ENCODE assay signal across 17 mouse cellular contexts in genomic region chr7:70733501-70733900, GRCm38 (mm10).
"Had no signal": no experiment of that assay in that cellular context is flagged by ENCODE, and none has a peak within 500 bp of the region (broad histone marks: within the 10 kb centered on the region; RNA-seq: fewer than 3 reads in every experiment).

No protein-coding gene starts in this region.

- H3K36me3 ChIP-seq: lung, embryonic 15.5 days; midbrain, embryonic 13.5 days; midbrain, embryonic 15.5 days; neural tube, embryonic 13.5 days; stomach, embryonic 15.5 days had no signal

- DNase-seq: lung, adult 2 months; lung, postnatal 14 days; lung, postnatal 36 days; right cerebral cortex, postnatal 14 days; thymus, adult 2 months; thymus, postnatal 25 days; thymus, postnatal 4 days had no signal

- H3K27ac ChIP-seq: lung, embryonic 15.5 days; macrophage; midbrain, embryonic 13.5 days; midbrain, embryonic 15.5 days; neural tube, embryonic 13.5 days; stomach, embryonic 15.5 days; stomach, postnatal 0 days had no signal

- H3K4me1 ChIP-seq: megakaryocyte, embryonic 14.5 days; midbrain, embryonic 13.5 days; midbrain, embryonic 15.5 days; neural tube, embryonic 13.5 days; stomach, embryonic 15.5 days had no signal

- H3K9ac ChIP-seq: lung, embryonic 15.5 days; midbrain, embryonic 13.5 days; midbrain, embryonic 15.5 days; neural tube, embryonic 13.5 days; stomach, embryonic 15.5 days had no signal

- ATAC-seq: lung, postnatal 0 days; midbrain, embryonic 13.5 days; midbrain, embryonic 15.5 days had no signal

- H3K27me3 ChIP-seq: lung, embryonic 15.5 days; megakaryocyte, embryonic 14.5 days; midbrain, embryonic 13.5 days; midbrain, embryonic 15.5 days; neural tube, embryonic 13.5 days; stomach, embryonic 15.5 days had no signal

- H3K4me2 ChIP-seq: lung, embryonic 15.5 days; midbrain, embryonic 11.5 days; midbrain, embryonic 13.5 days; midbrain, embryonic 15.5 days; neural tube, embryonic 13.5 days; stomach, embryonic 15.5 days had no signal

- H3K4me3 ChIP-seq: lung, embryonic 15.5 days; megakaryocyte, embryonic 14.5 days; midbrain, embryonic 13.5 days; midbrain, embryonic 15.5 days; neural tube, embryonic 13.5 days; stomach, embryonic 15.5 days had no signal

- H3K9me3 ChIP-seq: midbrain, embryonic 13.5 days; midbrain, embryonic 15.5 days; neural tube, embryonic 13.5 days; stomach, embryonic 15.5 days had no signal
